Mouse (Mus musculus) stomach, postnatal 0 days (tissue): ENCODE data around the gene Slc41a2.

Source experiments
- CTCF ChIP-seq: IDR thresholded peaks from 2 replicates; pipeline ENCODE4 v1.5.1; 2016; ENCODE audit warnings: antibody characterized with exemption, low read depth, mild to moderate bottlenecking, moderate library complexity
- EP300 ChIP-seq: optimal IDR thresholded peaks from 2 replicates; pipeline ENCODE3; 2016; ENCODE audit warnings: antibody characterized with exemption

- TF ChIP-seq EP300, result no peak
- no peak for TF ChIP-seq CTCF
Measured at GRCm38 (mm10) chr10:83185121-83185520, 152.6 kb downstream of the Slc41a2 start.
